In the genomic region with DNA sequence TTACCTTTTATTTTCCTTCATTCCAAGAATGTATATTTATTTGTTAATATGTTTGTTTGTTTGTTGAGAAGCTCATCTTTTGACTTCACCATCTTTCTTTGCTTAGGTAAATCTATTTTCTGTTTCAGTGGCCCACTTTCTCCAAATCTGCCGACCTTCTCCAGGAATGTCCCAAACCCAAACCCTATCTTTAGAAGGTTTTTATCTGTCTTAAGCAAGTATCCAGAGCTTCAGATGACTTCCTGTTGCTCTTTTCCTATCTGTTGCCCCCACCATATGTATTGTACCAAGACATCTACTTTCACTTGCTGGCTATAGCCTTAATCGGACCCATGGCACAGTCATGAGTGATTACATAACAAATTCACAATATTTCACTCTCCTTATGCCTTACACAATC, we compare ENCODE assay signal across 20 mouse cellular contexts.
A peak's percentile ranks its signal among the peaks of the same experiment; 100 is the strongest.
DNase-seq lines count a peak whose midpoint lies in the region; ATAC-seq and TF ChIP-seq lines count a peak whose summit lies in the region.
"Had no signal": no experiment of that assay in that cellular context is flagged by ENCODE, and none has a peak within 500 bp of the region (broad histone marks: within the 10 kb centered on the region; RNA-seq: fewer than 3 reads in every experiment).

No protein-coding gene starts in this region.

- H3K9ac ChIP-seq in heart, embryonic 12.5 days = no peak overlapping the region
- peak overlapping the region; percentile 44; the same call in 1 of the 2 replicates for H3K9ac ChIP-seq in liver, embryonic 16.5 days (ENCODE audit: low read depth, low read length)
- H3K9ac ChIP-seq: forebrain, postnatal 0 days; hindbrain, embryonic 12.5 days; lung, embryonic 15.5 days; neural tube, embryonic 15.5 days had no signal

- DNase-seq in heart, adult 11 months = no peak
- DNase-seq in left cerebral cortex, adult 2 months (ENCODE audit: extremely low spot score in 1 of 2, low spot score in 2 of 2) = no peak
- no peak for DNase-seq in left cerebral cortex, postnatal 14 days (ENCODE audit: low spot score in 2 of 2)
- DNase-seq in MEL-GATA-1-ER (ENCODE audit: extremely low read depth, low read depth) = peak; percentile 84
- no peak for DNase-seq in right cerebral cortex, adult 18-20 months
- no peak for DNase-seq in frontal cortex, adult 2 months (ENCODE audit: extremely low spot score in 1 of 2, low spot score in 1 of 2)
- DNase-seq: adrenal gland, postnatal 14 days; cerebellum, postnatal 10 days; embryo, embryonic 11 days; forebrain, postnatal 0 days; gastrocnemius, postnatal 25 days; kidney, adult 11 months; kidney, postnatal 10 days; left cerebral cortex, postnatal 4 days; retina, postnatal 1 day had no signal

- no peaks in the 10 kb centered on the region for H3K36me3 ChIP-seq in heart, embryonic 12.5 days
- no peaks in the 10 kb centered on the region for H3K36me3 ChIP-seq in liver, embryonic 16.5 days (ENCODE audit: control insufficient read depth, insufficient read depth)
- H3K36me3 ChIP-seq: hindbrain, embryonic 12.5 days; lung, embryonic 15.5 days; neural tube, embryonic 15.5 days had no signal

- no peak for ATAC-seq in heart, embryonic 12.5 days (ENCODE audit: insufficient number of reproducible peaks, low FRiP score)
- ATAC-seq in liver, embryonic 16.5 days (ENCODE audit: low read depth) = peak; percentile 20; the same call in 1 of the 2 replicates
- ATAC-seq: forebrain, postnatal 0 days had no signal

- H3K9me3 ChIP-seq in heart, embryonic 12.5 days (replicated peaks) = no peaks in the 10 kb centered on the region
- no peaks in the 10 kb centered on the region for H3K9me3 ChIP-seq in liver, embryonic 16.5 days (replicated peaks; ENCODE audit: control insufficient read depth, low read length)
- H3K9me3 ChIP-seq: hindbrain, embryonic 12.5 days; lung, embryonic 15.5 days; neural tube, embryonic 15.5 days had no signal

- WGBS in heart, embryonic 12.5 days = 45% methylated on average over 2 of the region's 2 CpGs
- 18% methylated on average over 2 of the region's 2 CpGs for WGBS in liver, embryonic 16.5 days (ENCODE audit: insufficient replicate concordance)

- no peaks in the 10 kb centered on the region for H3K27me3 ChIP-seq in heart, embryonic 12.5 days (replicated peaks)
- no peaks in the 10 kb centered on the region for H3K27me3 ChIP-seq in liver, embryonic 16.5 days (ENCODE audit: control insufficient read depth, insufficient read depth, low read depth, low read length)
- H3K27me3 ChIP-seq: hindbrain, embryonic 12.5 days; lung, embryonic 15.5 days; neural tube, embryonic 15.5 days had no signal

- H3K4me1 ChIP-seq in heart, embryonic 12.5 days (replicated peaks) = peaks cover 32% of the 10 kb centered on the region
- H3K4me1 ChIP-seq in liver, embryonic 16.5 days (ENCODE audit: control insufficient read depth, low read depth, low read length) = peaks cover 36% of the 10 kb centered on the region

- H3K4me2 ChIP-seq in heart, embryonic 12.5 days = 0 out of 2 replicates have a peak overlapping the region, but pooled peaks have one; percentile 7
- peak overlapping the region; percentile 76 for H3K4me2 ChIP-seq in liver, embryonic 16.5 days (ENCODE audit: low read depth, low read length)
- H3K4me2 ChIP-seq: hindbrain, embryonic 12.5 days; lung, embryonic 15.5 days; neural tube, embryonic 15.5 days had no signal

- no peak overlapping the region for H3K4me3 ChIP-seq in heart, embryonic 12.5 days
- peak overlapping the region; percentile 73 for H3K4me3 ChIP-seq in left cerebral cortex, adult 2 months
- H3K4me3 ChIP-seq in liver, embryonic 16.5 days (ENCODE audit: low read depth, low read length) = peak overlapping the region; percentile 59
- H3K4me3 ChIP-seq: hindbrain, embryonic 12.5 days; lung, embryonic 15.5 days; neural tube, embryonic 15.5 days had no signal

- H3K27ac ChIP-seq in heart, embryonic 12.5 days (ENCODE audit: poor library complexity, severe bottlenecking) = no peak overlapping the region
- H3K27ac ChIP-seq in left cerebral cortex, adult 2 months = no peak overlapping the region
- H3K27ac ChIP-seq in liver, embryonic 16.5 days (ENCODE audit: low read length) = peak overlapping the region; percentile 85
- H3K27ac ChIP-seq: hindbrain, embryonic 12.5 days; lung, embryonic 15.5 days; neural tube, embryonic 15.5 days had no signal

- no peak for TF ChIP-seq CTCF in left cerebral cortex, adult 2 months (IDR thresholded peaks at IDR 0.05)

- intact Hi-C loops in left cerebral cortex, adult 2 months (cut with DNase I) = loop anchor here (5.0 kb wide), 2 partner anchors 44 to 71 kb away; no protein-coding TSS in a partner anchor
- intact Hi-C loops in left cerebral cortex, postnatal 14 days (cut with DNase I) = loop anchor here (5.0 kb wide), 2 partner anchors 39 to 71 kb away; no protein-coding TSS in a partner anchor
